Mouse (Mus musculus) ES-E14 (cell line): ENCODE results near the gene Pld6.

ENCODE experiments used
- MAFK ChIP-seq: IDR thresholded peaks from 2 replicates; pipeline ENCODE4 v1.6.1; 2014; ENCODE audit warnings: mild to moderate bottlenecking, low read depth, low read length, inconsistent platforms; ENCODE audit not compliant: insufficient read depth
- ZNF384 ChIP-seq: IDR thresholded peaks from 2 replicates; pipeline ENCODE4 v1.6.1; 2012; ENCODE audit warnings: low read depth, low read length, inconsistent platforms

DNA sequence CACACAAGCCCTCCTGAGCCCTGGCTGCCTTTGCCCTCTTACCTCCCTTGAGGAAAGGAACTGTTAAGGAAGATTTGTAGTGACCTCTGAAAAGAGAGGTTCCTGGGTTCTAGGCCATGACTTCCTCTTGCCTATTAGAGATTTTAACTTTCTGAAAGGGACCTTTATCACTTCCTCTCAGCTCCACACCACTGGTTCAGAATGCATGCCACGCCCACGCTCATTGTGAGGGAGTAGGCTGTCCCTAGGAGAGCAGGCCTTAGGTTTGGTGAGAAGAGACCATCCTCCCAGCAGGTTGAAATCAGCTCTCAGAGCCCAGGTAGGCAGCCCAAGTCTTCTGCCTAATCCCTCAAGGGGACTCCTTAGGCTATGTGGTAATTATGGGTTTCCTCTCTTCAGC is 47.4 kb downstream of the Pld6 start:
- no peak for TF ChIP-seq MAFK
- no peak for TF ChIP-seq ZNF384
